Mouse (Mus musculus): ENCODE data around the gene Mettl26. TPM values are rescaled to one million over a fixed set of nuclear protein-coding genes. Genes with fewer than 3 reads are reported as not detected.

Mettl26 gene
- total RNA-seq, 2 experiments from 2014 or later: 34.8 to 36.0 TPM

GRCm38 (mm10) chr17:25913877-25914275 is 39.0 kb downstream of the Mettl26 start:
- intact Hi-C loops (cut with DNase I): no loop called here

DNA sequence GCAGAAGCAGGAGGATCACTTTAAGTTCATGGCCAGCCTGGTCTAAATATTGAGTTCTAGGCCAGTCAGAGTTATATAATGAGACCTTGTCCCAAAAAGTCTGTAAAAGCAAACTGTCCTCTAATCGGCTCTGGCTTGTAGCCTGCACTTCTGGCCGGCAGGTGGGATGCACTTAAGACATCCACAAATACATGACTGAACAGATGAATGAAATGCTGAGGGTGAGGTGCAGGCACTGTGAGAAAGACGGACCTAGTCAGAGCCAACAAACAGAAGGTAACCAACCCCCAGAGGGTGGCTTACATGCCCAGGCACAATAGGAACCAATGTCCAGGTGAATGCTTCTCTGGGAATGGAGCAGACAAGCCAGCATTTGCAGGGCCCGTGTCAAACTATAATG is 39.4 kb downstream of the Mettl26 start:
- DNase-seq (ENCODE audit: extremely low spot score in 1 of 2, low spot score in 2 of 2): no peak
- intact Hi-C loops (cut with DNase I): no loop called here

More at GRCm38 (mm10) chr17:25913877-25914275, 39.0 kb downstream of the Mettl26 start:
- no peak for DNase-seq (ENCODE audit: extremely low spot score in 1 of 2, low spot score in 2 of 2)

GRCm38 (mm10) chr17:25916931-25917647 is 42.2 kb downstream of the Mettl26 start:
- DNase-seq (ENCODE audit: extremely low spot score in 1 of 2, low spot score in 2 of 2): no peak
- intact Hi-C loops (cut with DNase I): no loop called here

GRCm38 (mm10) chr17:25918037-25918750 is 43.3 kb downstream of the Mettl26 start:
- intact Hi-C loops (cut with DNase I): no loop called here

GRCm38 (mm10) chr17:25919144-25919785 is 44.4 kb downstream of the Mettl26 start, which contains the start of gene Rab40c:
Rab40c (minus strand) TSS chr17:25919727.
- intact Hi-C loops (cut with DNase I): no loop called here
- DNase-seq (ENCODE audit: extremely low spot score in 1 of 2, low spot score in 2 of 2): peak; percentile 45 to 79

More at GRCm38 (mm10) chr17:25918037-25918750, 43.3 kb downstream of the Mettl26 start:
- DNase-seq (ENCODE audit: extremely low spot score in 1 of 2, low spot score in 2 of 2): no peak

GRCm38 (mm10) chr17:25919786-25920642 is 45.1 kb downstream of the Mettl26 start:
- peak; percentile 100 for DNase-seq (ENCODE audit: extremely low spot score in 1 of 2, low spot score in 2 of 2)
- intact Hi-C loops (cut with DNase I): no loop called here

- intact Hi-C loops (cut with DNase I): no loop called here
- DNase-seq (ENCODE audit: extremely low spot score in 1 of 2, low spot score in 2 of 2): peak in 1 of 2 experiments; percentile 60
Measured at GRCm38 (mm10) chr17:25922120-25922519, 47.2 kb downstream of the Mettl26 start.

- intact Hi-C loops (cut with DNase I): no loop called here
- DNase-seq (ENCODE audit: extremely low spot score in 1 of 2, low spot score in 2 of 2): no peak
Measured at GRCm38 (mm10) chr17:25925348-25925747, 50.5 kb downstream of the Mettl26 start.

Small RNA genes lying within 50 kb of the gene (microRNA-seq; reads per million reads assigned to microRNA genes)
- 2.9 reads per million, percentile 2 among the genes with 10 or more reads in this experiment for gene Mir3082

Other genes starting within 250 kb of the Mettl26 start
- gene Gng13, start 157.9 kb upstream of the Mettl26 start, total RNA-seq (2021): 10 to 100 TPM; 86.1 to 88.9 TPM
- 1 to 10 TPM; 3.0 to 4.8 TPM for gene Chtf18, start 147.7 kb upstream of the Mettl26 start, total RNA-seq (2021)
- 10 to 100 TPM; 31.9 to 32.4 TPM for gene Rpusd1, start 147.4 kb upstream of the Mettl26 start, total RNA-seq (2021)
- gene Mslnl, start 139.0 kb upstream of the Mettl26 start, total RNA-seq (2021): not detected
- 1 to 10 TPM; 4.0 to 5.4 TPM for gene Msln, start 120.7 kb upstream of the Mettl26 start, total RNA-seq (2021)
- gene Narfl, start 101.3 kb upstream of the Mettl26 start, total RNA-seq (2021): 10 to 100 TPM; 26.2 to 26.3 TPM
- gene Haghl, start 89.4 kb upstream of the Mettl26 start, total RNA-seq (2021): 100 to 1,000 TPM; 132 to 133 TPM
- under 1 TPM in 1 of 2 experiments, not detected in 1; 0.16 TPM for gene Ccdc78, start 88.5 kb upstream of the Mettl26 start, total RNA-seq (2021)
- gene Fam173a, start 82.2 kb upstream of the Mettl26 start, total RNA-seq (2021): 10 to 100 TPM; 74.3 to 74.9 TPM
- 1 to 10 TPM; 1.7 to 2.3 TPM for gene AC134908.4, start 79.4 kb upstream of the Mettl26 start, total RNA-seq (2021)
- gene Metrn, start 77.9 kb upstream of the Mettl26 start, total RNA-seq (2021): 10 to 100 TPM; 59.8 to 61.1 TPM
- gene Fbxl16, start 66.0 kb upstream of the Mettl26 start, total RNA-seq (2021): 100 to 1,000 TPM; 306 to 311 TPM
- gene Wdr24, start 51.4 kb upstream of the Mettl26 start, total RNA-seq (2021): 10 to 100 TPM; 20.4 to 24.6 TPM
- gene Jmjd8, start 46.2 kb upstream of the Mettl26 start, total RNA-seq (2021): 10 to 100 TPM; 59.9 to 61.5 TPM
- 100 to 1,000 TPM; 168 to 171 TPM for gene Stub1, start 41.7 kb upstream of the Mettl26 start, total RNA-seq (2021)
- 10 to 100 TPM; 84.5 to 94.2 TPM for gene Rhbdl1, start 37.8 kb upstream of the Mettl26 start, total RNA-seq (2021)
- gene Gm20683, start 33.3 kb upstream of the Mettl26 start, total RNA-seq (2021): 10 to 100 TPM; 28.7 to 29.9 TPM
- 10 to 100 TPM; 68.8 to 74.7 TPM for gene Rhot2, start 30.2 kb upstream of the Mettl26 start, total RNA-seq (2021)
- gene Wdr90, start 13.6 kb upstream of the Mettl26 start, total RNA-seq (2021): 10 to 100 TPM; 34.0 to 35.6 TPM
- gene Mcrip2, start 6.3 kb upstream of the Mettl26 start, total RNA-seq (2021): 10 to 100 TPM; 27.7 to 31.4 TPM
- gene Wfikkn1, start 5.8 kb downstream of the Mettl26 start, total RNA-seq (2021): 1 to 10 TPM in 1 of 2 experiments, under 1 TPM in 1; 0.63 to 1.4 TPM
- gene Rab40c, start 44.7 kb downstream of the Mettl26 start, total RNA-seq (2021): 10 to 100 TPM; 46.2 to 53.4 TPM
- 100 to 1,000 TPM; 123 to 126 TPM for gene Pigq, start 69.9 kb downstream of the Mettl26 start, total RNA-seq (2021)
- not detected for gene Nhlrc4, start 69.9 kb downstream of the Mettl26 start, total RNA-seq (2021)
- gene A930017K11Rik, start 77.5 kb downstream of the Mettl26 start, total RNA-seq (2021): not detected
- 10 to 100 TPM; 41.5 to 42.5 TPM for gene Capn15, start 110.7 kb downstream of the Mettl26 start, total RNA-seq (2021)
- 10 to 100 TPM; 67.5 to 73.8 TPM for gene Rab11fip3, start 194.5 kb downstream of the Mettl26 start, total RNA-seq (2021)
- 10 to 100 TPM; 25.2 to 27.2 TPM for gene Decr2, start 215.3 kb downstream of the Mettl26 start, total RNA-seq (2021)
- 1 to 10 TPM; 3.0 to 3.9 TPM for gene Nme4, start 220.5 kb downstream of the Mettl26 start, total RNA-seq (2021)
- gene Tmem8, start 238.2 kb downstream of the Mettl26 start, total RNA-seq (2021): 1 to 10 TPM; 9.0 to 9.9 TPM
- 10 to 100 TPM; 78.1 to 82.1 TPM for gene Mrpl28, start 248.4 kb downstream of the Mettl26 start, total RNA-seq (2021)

All from left cerebral cortex, postnatal 10 days (tissue).